Mouse (Mus musculus): Measurements from ENCODE around the gene Pcsk6. TPM values are rescaled to one million over a fixed set of nuclear protein-coding genes. Genes with fewer than 3 reads are reported as not detected.
"Not testable (repeated sequence)": the region's sequence is repeated elsewhere in the genome, so short reads cannot be mapped to it uniquely, and the experiment has no call there.

Pcsk6 gene
- total RNA-seq (2021) = 10 to 100 TPM; 15.8 to 19.4 TPM
- long read RNA-seq, experiment 1, full-length matches to known transcripts = 6 of 6 reads
- long read RNA-seq, experiment 1, partial matches to known transcripts = 0 of 6 reads
- long read RNA-seq, experiment 1, other reads (novel, unspliced or antisense) = 0 of 6 reads
- long read RNA-seq, experiment 2, full-length matches to known transcripts = 1 of 3 reads
- long read RNA-seq, experiment 2, partial matches to known transcripts = 0 of 3 reads
- long read RNA-seq, experiment 2, other reads (novel, unspliced or antisense) = 2 of 3 reads

- no peak for DNase-seq (ENCODE audit: low spot score)
Observed at GRCm38 (mm10) chr7:65861591-65862472, at the start of gene Pcsk6. Gene Pcsk6, plus strand, starts transcription at chr7:65861734.

- DNase-seq (ENCODE audit: low spot score) = no peak
Observed at GRCm38 (mm10) chr7:65813611-65814212, 47.8 kb upstream of the Pcsk6 start.

- DNase-seq (ENCODE audit: low spot score) = no peak
Observed at GRCm38 (mm10) chr7:65817564-65817963, 44.0 kb upstream of the Pcsk6 start.

GRCm38 (mm10) chr7:65820391-65820790 is 41.1 kb upstream of the Pcsk6 start:
- DNase-seq (ENCODE audit: low spot score) = no peak

- DNase-seq (ENCODE audit: low spot score) = not testable (repeated sequence)
Observed at GRCm38 (mm10) chr7:65821901-65822300, 39.6 kb upstream of the Pcsk6 start.

- DNase-seq (ENCODE audit: low spot score) = no peak
Observed at GRCm38 (mm10) chr7:65822506-65823119, 38.9 kb upstream of the Pcsk6 start.

GRCm38 (mm10) chr7:65839756-65840155 is 21.8 kb upstream of the Pcsk6 start:
- DNase-seq (ENCODE audit: low spot score) = no peak

GRCm38 (mm10) chr7:65843210-65843609 is 18.3 kb upstream of the Pcsk6 start:
- no peak for DNase-seq (ENCODE audit: low spot score)

- DNase-seq (ENCODE audit: low spot score) = no peak
Observed at GRCm38 (mm10) chr7:65860981-65861380, 553 bp upstream of the Pcsk6 start.

GRCm38 (mm10) chr7:65862473-65863176 is 1.1 kb downstream of the Pcsk6 start:
- DNase-seq (ENCODE audit: low spot score) = no peak

GRCm38 (mm10) chr7:65869173-65869572 is 7.6 kb downstream of the Pcsk6 start:
- DNase-seq (ENCODE audit: low spot score) = peak; percentile 39

- DNase-seq (ENCODE audit: low spot score) = no peak
Observed at GRCm38 (mm10) chr7:65869794-65870193, 8.3 kb downstream of the Pcsk6 start.

GRCm38 (mm10) chr7:65870227-65870626 is 8.7 kb downstream of the Pcsk6 start:
- DNase-seq (ENCODE audit: low spot score) = no peak

GRCm38 (mm10) chr7:65870928-65871580 is 9.5 kb downstream of the Pcsk6 start:
- DNase-seq (ENCODE audit: low spot score) = no peak

- DNase-seq (ENCODE audit: low spot score) = no peak
Observed at GRCm38 (mm10) chr7:65871851-65872250, 10.3 kb downstream of the Pcsk6 start.

GRCm38 (mm10) chr7:65873176-65873845 is 11.8 kb downstream of the Pcsk6 start:
- no peak for DNase-seq (ENCODE audit: low spot score)

GRCm38 (mm10) chr7:65873902-65874301 is 12.4 kb downstream of the Pcsk6 start:
- no peak for DNase-seq (ENCODE audit: low spot score)

GRCm38 (mm10) chr7:65876596-65876995 is 15.1 kb downstream of the Pcsk6 start:
- DNase-seq (ENCODE audit: low spot score) = no peak

GRCm38 (mm10) chr7:65878234-65878633 is 16.7 kb downstream of the Pcsk6 start:
- no peak for DNase-seq (ENCODE audit: low spot score)

GRCm38 (mm10) chr7:65879330-65879729 is 17.8 kb downstream of the Pcsk6 start:
- DNase-seq (ENCODE audit: low spot score) = no peak

Data from gastrocnemius, adult 18-20 months (tissue).